Mouse (Mus musculus) forebrain, embryonic 14.5 days (tissue): ENCODE measurements around the gene Nxpe2. TPM values are rescaled to one million over a fixed set of nuclear protein-coding genes. Genes with fewer than 3 reads are reported as not detected.

Experiments used
- ATAC-seq: fragments of 200-750 bp; cut with Nextera tagmentation; 2 replicates; pipeline ENCODE4 v1.8.0; 2017; ENCODE audit warnings: mild to moderate bottlenecking, moderate library complexity
- DNase-seq: peaks from one replicate; pipeline ENCODE4 v3.0.0-alpha.2; 2015; ENCODE audit warnings: low spot score
- H3K27ac ChIP-seq: fragments of 300-500 bp; sonication (generic); 2 replicates; pipeline ENCODE4 v1.5.1; 2014; ENCODE audit warnings: low read depth, mild to moderate bottlenecking, control low read depth, low read length, moderate library complexity
- H3K27me3 ChIP-seq: fragments of 300-500 bp; sonication (generic); replicated peaks from 2 replicates; pipeline ENCODE4 v1.6.1; 2014; ENCODE audit warnings: low read length, control low read depth, mixed read lengths; ENCODE audit not compliant: control insufficient read depth, insufficient read depth
- H3K36me3 ChIP-seq: fragments of 300-500 bp; sonication (generic); 2 replicates; pipeline ENCODE4 v1.6.1; 2014; ENCODE audit warnings: low read length, control low read depth; ENCODE audit not compliant: control insufficient read depth, insufficient read depth
- H3K4me1 ChIP-seq: fragments of 300-500 bp; sonication (generic); 2 replicates; pipeline ENCODE4 v1.6.1; 2014; ENCODE audit warnings: antibody characterized with exemption, low read length, control low read depth; ENCODE audit not compliant: control insufficient read depth, insufficient read depth
- H3K4me2 ChIP-seq: fragments of 300-500 bp; sonication (generic); 2 replicates; pipeline ENCODE4 v1.6.1; 2014; ENCODE audit warnings: mild to moderate bottlenecking, control low read depth, low read length
- H3K4me3 ChIP-seq: fragments of 300-500 bp; sonication (generic); 2 replicates; pipeline ENCODE4 v1.5.1; 2014; ENCODE audit warnings: low read depth, low read length, control low read depth
- H3K9ac ChIP-seq: fragments of 300-500 bp; sonication (generic); 2 replicates; pipeline ENCODE4 v1.6.1; 2014; ENCODE audit warnings: mild to moderate bottlenecking, low read length, control low read depth, moderate library complexity
- H3K9me3 ChIP-seq: fragments of 300-500 bp; sonication (generic); replicated peaks from 2 replicates; pipeline ENCODE4 v1.6.1; 2016; ENCODE audit warnings: low read length, control low read depth, mixed read lengths; ENCODE audit not compliant: control insufficient read depth
- WGBS: fragments of 180-500 bp; shearing (Covaris S2); extraction: QIAGEN DNeasy Blood & Tissue Kit; methylation state at CpG from one replicate; pipeline ENCODE4 v1.1.7; 2014; 5-methylcytosine and 5-hydroxymethylcytosine counted together
- polyA plus RNA-seq: library from polyadenylated mRNA; unstranded; fragments of >200 nt; fragmentation: Nextera tagmentation; extraction: Ambion mirVana; gene quantifications from 2 replicates; pipeline ENCODE4 v1.2.1, GENCODE M21; 2014

Gene Nxpe2
- polyA plus RNA-seq, 1 experiment from 2014 or later = 0.53 TPM

DNA sequence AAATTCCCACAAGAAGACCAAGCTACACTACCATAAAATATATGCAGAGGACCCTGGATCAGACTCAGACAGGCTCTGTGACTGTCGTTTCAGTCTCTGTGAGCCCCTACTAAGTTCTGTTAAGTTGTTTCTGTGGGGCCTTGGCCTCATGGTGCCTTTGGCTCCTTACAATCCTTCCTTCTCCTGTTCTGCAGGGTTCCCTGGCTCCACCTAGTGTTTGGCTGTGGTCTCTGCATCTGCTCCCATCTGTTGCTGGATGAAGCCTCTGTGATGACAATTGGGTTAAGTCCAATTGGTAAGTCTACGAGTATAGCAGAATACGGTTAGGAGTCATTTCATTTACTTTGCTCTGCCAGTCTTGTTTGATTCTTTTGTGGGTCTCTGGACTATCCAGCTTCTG is 1.5 kb upstream of the Nxpe2 start:
- H3K9ac ChIP-seq = no peak overlapping the region
- no peak overlapping the region for H3K4me3 ChIP-seq
- H3K27me3 ChIP-seq = no peaks in the 10 kb centered on the region
- no peaks in the 10 kb centered on the region for H3K36me3 ChIP-seq
- WGBS = 42% methylated on average over 3 of the region's 3 CpGs
- DNase-seq = peak; percentile 81
- no peaks in the 10 kb centered on the region for H3K4me1 ChIP-seq
- no peak overlapping the region for H3K4me2 ChIP-seq
- no peak overlapping the region for H3K27ac ChIP-seq
- ATAC-seq = no peak
- no peaks in the 10 kb centered on the region for H3K9me3 ChIP-seq

DNA sequence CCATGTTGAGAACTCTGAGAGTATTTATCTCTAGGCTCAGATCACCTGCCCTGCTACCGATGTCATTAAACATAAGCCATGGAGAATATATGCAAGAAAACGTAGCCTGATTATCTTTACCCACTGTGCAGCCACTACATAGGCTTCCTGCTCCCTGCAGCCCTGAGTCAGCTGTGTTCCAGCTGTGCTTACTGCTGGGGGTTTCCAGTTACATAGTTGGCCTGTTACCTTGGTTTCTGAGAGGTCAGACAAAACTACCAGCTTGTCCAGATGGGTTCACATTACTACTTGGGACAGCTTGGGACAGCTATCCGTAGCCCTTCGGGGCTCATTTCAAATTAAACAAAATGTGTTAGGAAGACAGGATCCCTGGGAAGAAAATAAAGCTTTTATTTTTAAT is 868 bp upstream of the Nxpe2 start:
- Histone ChIP-seq H3K4me1 (no peaks in the 10 kb centered on the region), H3K4me3 (no peak overlapping the region), H3K4me2 (no peak overlapping the region), H3K27me3 (no peaks in the 10 kb centered on the region), H3K27ac (no peak overlapping the region), H3K9me3 (no peaks in the 10 kb centered on the region), H3K36me3 (no peaks in the 10 kb centered on the region), H3K9ac (no peak overlapping the region)
- ATAC-seq (no peak), DNase-seq (no peak)
- WGBS = 81% methylated on average over 4 of the region's 4 CpGs

DNA sequence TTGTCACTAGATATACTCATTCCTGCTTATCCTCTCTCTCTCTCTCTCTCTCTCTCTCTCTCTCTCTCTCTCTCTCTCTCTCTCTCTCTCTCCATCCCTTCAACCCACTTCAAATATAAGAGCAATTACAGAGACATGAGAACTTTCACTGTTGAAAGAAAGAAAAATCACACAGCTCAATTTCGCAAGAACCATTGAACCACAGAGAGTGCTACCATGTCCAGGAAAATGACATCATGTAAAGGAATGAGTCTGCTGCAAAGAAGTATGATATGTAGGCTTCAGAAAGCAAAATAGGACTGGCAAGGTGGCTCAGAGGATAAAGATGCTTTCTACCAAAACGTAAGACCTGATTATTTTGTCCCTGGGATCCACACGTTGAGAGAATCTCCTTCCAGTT is 7.4 kb downstream of the Nxpe2 start:
- Histone ChIP-seq H3K9ac (no peak overlapping the region), H3K9me3 (no peaks in the 10 kb centered on the region), H3K27ac (no peak overlapping the region), H3K4me1 (no peaks in the 10 kb centered on the region), H3K27me3 (no peaks in the 10 kb centered on the region), H3K4me3 (no peak overlapping the region), H3K4me2 (no peak overlapping the region), H3K36me3 (no peaks in the 10 kb centered on the region)
- no peak for ATAC-seq
- no peak for DNase-seq
- WGBS = 90% methylated on average over 3 of the region's 3 CpGs

DNA sequence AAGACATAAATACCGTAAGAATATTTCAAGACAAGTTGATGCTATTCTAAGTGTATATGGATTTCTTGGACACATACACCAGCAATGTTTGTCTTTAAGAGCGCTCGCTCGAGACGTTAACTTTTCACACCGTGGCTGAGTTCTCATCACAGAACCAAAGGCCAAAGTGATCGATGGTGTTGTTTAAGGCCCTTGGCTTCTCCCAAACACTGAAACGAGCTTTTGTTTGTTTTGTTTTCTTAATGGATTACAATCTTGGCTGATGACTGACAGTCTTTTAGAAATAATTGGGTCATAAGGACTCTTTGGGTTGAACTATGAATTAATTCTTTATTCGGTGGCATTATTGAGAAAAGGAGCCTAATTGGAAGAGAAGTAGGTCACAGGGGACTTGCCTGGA is 7.8 kb downstream of the Nxpe2 start:
- no peak for DNase-seq
- Histone ChIP-seq H3K4me2 (no peak overlapping the region), H3K27me3 (no peaks in the 10 kb centered on the region), H3K4me1 (no peaks in the 10 kb centered on the region), H3K9ac (no peak overlapping the region), H3K36me3 (no peaks in the 10 kb centered on the region), H3K27ac (no peak overlapping the region), H3K9me3 (no peaks in the 10 kb centered on the region), H3K4me3 (no peak overlapping the region)
- no peak for ATAC-seq
- WGBS = 50% methylated on average over 9 of the region's 9 CpGs

DNA sequence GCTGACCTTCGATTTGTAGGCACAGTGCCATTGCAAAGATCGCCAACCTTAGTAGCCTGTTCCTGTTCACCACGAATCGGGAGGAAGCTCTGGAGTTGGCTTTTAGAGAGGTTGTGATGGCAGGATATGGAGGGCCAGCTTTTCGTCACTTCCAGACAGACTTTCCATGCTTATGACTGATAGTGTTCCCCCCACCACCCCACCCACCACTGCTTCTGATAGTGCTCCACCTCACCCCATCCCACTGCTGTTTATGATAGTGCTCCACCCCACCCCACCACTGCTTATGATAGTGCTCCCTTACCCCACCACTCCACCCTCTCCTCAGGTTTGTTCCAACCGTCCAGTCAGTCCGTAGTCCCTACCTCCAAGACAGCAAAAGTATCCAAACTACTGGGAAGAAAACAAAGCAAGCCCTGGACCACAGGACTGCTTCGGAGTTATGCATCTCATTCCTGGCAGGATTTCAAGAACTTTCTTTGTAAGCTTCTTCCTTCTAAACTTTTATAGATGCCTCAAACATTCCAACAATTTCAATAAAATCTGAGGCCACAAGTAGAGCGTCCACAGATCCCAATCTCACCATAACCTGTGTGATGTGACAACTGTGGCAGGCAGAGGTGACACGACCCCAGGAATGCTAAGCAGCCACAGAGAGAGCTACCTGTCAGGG is 12.4 kb downstream of the Nxpe2 start:
- Histone ChIP-seq H3K4me3 (no peak overlapping the region), H3K9me3 (no peaks in the 10 kb centered on the region), H3K4me2 (no peak overlapping the region), H3K4me1 (no peaks in the 10 kb centered on the region), H3K27me3 (no peaks in the 10 kb centered on the region), H3K9ac (no peak overlapping the region), H3K27ac (no peak overlapping the region), H3K36me3 (no peaks in the 10 kb centered on the region)
- DNase-seq = no peak
- no peak for ATAC-seq
- 88% methylated on average over 10 of the region's 10 CpGs for WGBS

DNA sequence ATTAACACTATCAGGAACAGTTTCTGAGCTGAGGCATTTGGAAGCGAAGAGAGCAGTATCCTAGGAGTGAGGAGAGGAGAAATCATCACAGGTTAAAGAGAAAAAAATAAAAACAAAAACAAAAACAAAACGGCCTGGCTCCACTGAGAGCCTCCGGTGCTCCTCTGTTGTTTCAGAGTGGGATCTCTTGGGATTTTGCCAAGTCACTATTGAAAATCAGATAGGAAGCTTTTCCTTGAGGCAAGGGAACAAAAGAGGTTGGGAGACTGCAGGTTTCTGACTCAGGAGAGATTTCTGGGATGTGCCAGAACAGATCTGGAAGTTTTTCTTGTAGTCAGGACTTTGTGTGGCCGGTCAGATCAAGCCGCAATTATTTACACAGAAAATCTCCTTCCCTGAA is 13.7 kb downstream of the Nxpe2 start:
- Histone ChIP-seq H3K4me2 (no peak overlapping the region), H3K36me3 (no peaks in the 10 kb centered on the region), H3K4me3 (no peak overlapping the region), H3K27ac (no peak overlapping the region), H3K9ac (no peak overlapping the region), H3K4me1 (no peaks in the 10 kb centered on the region), H3K9me3 (no peaks in the 10 kb centered on the region), H3K27me3 (no peaks in the 10 kb centered on the region)
- ATAC-seq = no peak
- 50% methylated on average over 5 of the region's 5 CpGs for WGBS
- peak; percentile 23 for DNase-seq

DNA sequence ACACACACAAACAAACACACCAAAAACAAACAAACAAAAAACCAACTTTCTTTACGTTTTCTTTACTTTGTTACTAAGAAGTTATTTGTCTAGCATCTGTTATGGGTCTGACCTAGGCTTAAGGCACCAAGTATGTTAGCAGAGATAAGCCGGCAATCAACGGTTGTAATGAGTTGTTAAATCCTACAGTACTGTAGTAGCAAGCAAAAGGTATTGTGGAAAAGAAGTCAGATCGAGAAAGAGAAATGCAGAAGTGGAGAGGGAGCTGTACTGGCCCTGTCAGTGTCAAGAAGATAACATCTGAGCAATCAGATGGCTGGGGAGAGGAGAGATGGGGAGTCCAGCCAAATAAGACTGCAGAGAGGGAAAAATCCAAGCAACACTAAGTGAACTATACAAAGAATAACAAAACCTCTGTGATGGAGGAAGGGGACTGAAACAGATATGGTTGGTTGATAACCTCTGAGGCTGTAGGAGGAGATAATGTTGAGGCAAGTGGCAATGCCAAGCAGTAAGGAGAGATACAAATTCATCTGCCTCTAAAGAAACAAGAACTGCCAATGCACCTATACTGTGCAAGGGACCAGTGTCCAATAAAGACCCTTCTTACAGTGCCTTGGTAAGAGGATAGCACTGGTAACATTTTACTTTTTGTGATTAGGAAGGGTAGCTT is 14.3 kb downstream of the Nxpe2 start:
- no peak overlapping the region for H3K4me3 ChIP-seq
- no peaks in the 10 kb centered on the region for H3K36me3 ChIP-seq
- WGBS = 89% methylated on average over 4 of the region's 4 CpGs
- no peak for DNase-seq
- ATAC-seq = no peak
- H3K27me3 ChIP-seq = no peaks in the 10 kb centered on the region
- no peak overlapping the region for H3K4me2 ChIP-seq
- H3K9me3 ChIP-seq = no peaks in the 10 kb centered on the region
- no peak overlapping the region for H3K9ac ChIP-seq
- no peak overlapping the region for H3K27ac ChIP-seq
- no peaks in the 10 kb centered on the region for H3K4me1 ChIP-seq

DNA sequence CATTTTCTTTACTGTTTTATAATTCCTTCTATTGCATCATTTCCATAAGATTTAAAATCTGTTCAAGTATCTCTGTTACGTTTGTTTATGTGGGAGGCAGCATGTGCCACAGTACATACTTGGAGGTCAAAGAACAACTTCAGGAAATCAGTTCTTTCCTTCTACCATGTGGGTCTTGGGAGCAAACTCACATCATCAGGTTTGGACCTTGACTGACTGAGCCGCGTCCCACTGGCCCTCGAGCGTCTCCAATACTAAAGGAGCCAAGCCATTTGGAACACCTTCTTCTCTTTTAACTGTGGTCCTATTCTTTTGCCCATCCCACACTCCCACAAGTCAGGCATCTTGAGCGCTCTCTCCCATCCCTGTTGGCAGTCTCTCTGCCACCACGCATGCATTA is 23.7 kb downstream of the Nxpe2 start:
- Histone ChIP-seq H3K4me2 (no peak overlapping the region), H3K4me3 (no peak overlapping the region), H3K36me3 (no peaks in the 10 kb centered on the region), H3K27ac (no peak overlapping the region), H3K27me3 (no peaks in the 10 kb centered on the region), H3K4me1 (no peaks in the 10 kb centered on the region), H3K9me3 (no peaks in the 10 kb centered on the region), H3K9ac (no peak overlapping the region)
- no peak for ATAC-seq
- 91% methylated on average over 7 of the region's 7 CpGs for WGBS
- DNase-seq = no peak

DNA sequence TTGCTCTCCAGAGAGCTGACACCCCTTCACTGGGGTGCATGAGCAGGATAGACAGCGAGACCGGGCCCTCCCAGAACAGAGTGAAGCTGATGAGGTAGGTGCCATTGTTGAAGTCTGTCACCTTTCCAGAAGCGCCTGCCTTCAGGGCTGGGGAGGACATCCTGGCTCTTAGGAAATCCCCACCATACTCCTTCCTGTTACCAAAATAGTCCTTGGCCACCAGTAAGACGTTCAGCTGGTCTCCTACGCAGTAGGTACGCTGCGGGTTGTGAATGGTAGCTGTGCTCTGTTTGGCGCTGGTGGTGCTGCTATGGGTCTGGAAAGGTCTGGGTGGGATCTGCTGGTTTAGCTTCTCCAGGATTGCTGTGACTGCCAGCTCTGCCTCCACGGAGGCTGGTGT is 26.9 kb downstream of the Nxpe2 start:
- no peak overlapping the region for H3K9ac ChIP-seq
- ATAC-seq = no peak
- 92% methylated on average over 9 of the region's 9 CpGs for WGBS
- no peaks in the 10 kb centered on the region for H3K4me1 ChIP-seq
- H3K27ac ChIP-seq = no peak overlapping the region
- no peaks in the 10 kb centered on the region for H3K36me3 ChIP-seq
- H3K9me3 ChIP-seq = no peaks in the 10 kb centered on the region
- H3K4me2 ChIP-seq = no peak overlapping the region
- H3K27me3 ChIP-seq = no peaks in the 10 kb centered on the region
- H3K4me3 ChIP-seq = no peak overlapping the region
- no peak for DNase-seq
